Mouse (Mus musculus) liver, embryonic 14.5 days (tissue): ENCODE measurements around the gene Pitpnm1.

Experiments
- CTCF ChIP-seq: IDR thresholded peaks from 2 replicates; pipeline ENCODE4 v1.5.1; 2016; ENCODE audit warnings: antibody characterized with exemption, low read depth, control low read depth
- EP300 ChIP-seq: IDR thresholded peaks from 2 replicates; pipeline ENCODE4 v1.6.1; 2016; ENCODE audit warnings: antibody characterized with exemption, low read depth

DNA sequence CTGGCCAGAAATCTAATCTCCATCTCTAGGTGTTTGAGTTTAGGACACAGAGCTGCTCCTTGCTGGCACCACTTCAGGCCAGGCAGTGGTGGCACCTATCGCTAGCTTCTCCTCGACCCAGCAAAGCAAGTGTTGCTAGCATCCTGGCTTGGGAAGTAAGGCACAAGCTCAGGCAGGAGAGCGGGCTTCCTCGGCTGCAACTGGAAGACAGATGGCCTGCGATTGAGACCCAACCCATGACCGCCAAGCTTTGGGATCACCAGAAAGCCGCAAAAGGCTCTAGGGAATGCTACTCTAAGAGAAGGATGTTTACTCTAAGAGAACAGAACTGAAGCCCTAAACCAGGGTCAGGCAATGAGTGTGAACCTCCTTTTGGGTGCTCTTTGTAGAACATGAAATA lies 29.7 kb downstream of the Pitpnm1 start:
- TF ChIP-seq EP300, result no peak
- TF ChIP-seq CTCF, result no peak
